Mouse (Mus musculus) heart, adult 2 months (tissue): Measurements from ENCODE around the gene Tcf7l1. TPM values are rescaled to one million over a fixed set of nuclear protein-coding genes. Genes with fewer than 3 reads are reported as not detected.

Experiments used
- DNase-seq, 2 experiments: peaks; one replicate each; pipeline ENCODE4 v3.0.0; 2021
- H3K27ac ChIP-seq: fragments of 200-600 bp; 2 replicates; pipeline ENCODE4 v1.8.1; 2022
- H3K27me3 ChIP-seq: fragments of 200-500 bp; 2 replicates; pipeline ENCODE4 v1.6.1; 2012; ENCODE audit warnings: mild to moderate bottlenecking, low read length, inconsistent platforms, mixed read lengths; ENCODE audit not compliant: control insufficient read depth, insufficient read depth
- H3K36me3 ChIP-seq: fragments of 200-500 bp; 2 replicates; pipeline ENCODE4 v1.6.1; 2012; ENCODE audit warnings: low read length, inconsistent platforms; ENCODE audit not compliant: control insufficient read depth, insufficient read depth
- H3K4me1 ChIP-seq: fragments of 200-500 bp; 2 replicates; pipeline ENCODE4 v1.6.1; 2011; ENCODE audit warnings: low read length; ENCODE audit not compliant: control insufficient read depth, insufficient read depth
- H3K4me3 ChIP-seq: fragments of 200-600 bp; 2 replicates; pipeline ENCODE4 v1.8.1; 2022
- H3K79me2 ChIP-seq: fragments of 200-500 bp; replicated peaks from 2 replicates; pipeline ENCODE4 v1.6.1; 2012; ENCODE audit warnings: mild to moderate bottlenecking, inconsistent platforms, low read length, moderate library complexity, mixed read lengths; ENCODE audit not compliant: control insufficient read depth, insufficient read depth
- H3K9ac ChIP-seq: fragments of 200-500 bp; 2 replicates; pipeline ENCODE4 v1.6.1; 2012; ENCODE audit warnings: low read depth, mild to moderate bottlenecking, control low read depth, inconsistent platforms, low read length, mixed read lengths
- CTCF ChIP-seq: fragments of 200-600 bp; IDR thresholded peaks from 2 replicates; pipeline ENCODE4 v1.8.1; 2022; ENCODE audit warnings: antibody characterized with exemption, mild to moderate bottlenecking, moderate library complexity
- EP300 ChIP-seq: fragments of 200-500 bp; IDR thresholded peaks from 2 replicates; pipeline ENCODE4 v1.6.1; 2011; ENCODE audit warnings: low read depth, low read length, control low read depth; ENCODE audit not compliant: insufficient read depth
- POLR2A ChIP-seq: fragments of 200-500 bp; IDR thresholded peaks from 2 replicates; pipeline ENCODE4 v1.6.1; 2011; ENCODE audit warnings: mild to moderate bottlenecking, low read depth, low read length, control low read depth; ENCODE audit not compliant: insufficient read depth
- WGBS: fragments of 180-500 bp; shearing (Covaris S2); methylation state at CpG from one replicate; pipeline ENCODE4 v1.1.7; 2018; 5-methylcytosine and 5-hydroxymethylcytosine counted together
- intact Hi-C: fragments of 180-260 bp; cut with DNase I; formaldehyde crosslinking; loops from one replicate; pipeline ENCODE4 v1.15.1; 2025
- polyA plus RNA-seq: library from polyadenylated mRNA; depleted of rRNA; stranded (reverse); fragments of >200 nt; gene quantifications from 2 replicates; pipeline ENCODE4 v1.2.3, GENCODE M21; 2012
- total RNA-seq, 2 experiments: library from RNA; stranded (reverse); gene quantifications; 2 replicates each; pipeline ENCODE4 v1.2.3; 2021

The Tcf7l1 gene
- total and polyA plus RNA-seq, 3 experiments, result 8.8 to 17.7 (median 10.0) TPM

DNA sequence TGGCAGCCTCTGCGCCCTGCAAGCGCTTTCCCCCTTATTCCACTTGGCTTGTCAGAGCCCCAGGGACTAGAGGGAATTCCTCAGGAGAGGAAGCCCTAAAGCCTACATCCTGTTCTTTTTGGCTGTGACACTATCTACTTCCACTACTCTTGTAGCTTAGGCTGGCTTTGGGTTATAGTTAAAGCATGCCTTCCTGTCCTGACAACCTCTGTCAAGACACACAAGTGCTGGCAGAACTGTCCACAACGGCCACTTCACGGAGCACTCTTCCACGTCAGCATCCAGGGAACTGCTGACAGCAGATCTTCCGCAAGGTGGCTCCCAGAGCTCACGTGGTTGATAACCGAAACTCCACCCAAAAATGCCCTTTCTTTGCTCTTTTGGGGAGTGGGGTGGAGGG is 117.9 kb downstream of the Tcf7l1 start:
- H3K4me3 ChIP-seq, result no peak overlapping the region

DNA sequence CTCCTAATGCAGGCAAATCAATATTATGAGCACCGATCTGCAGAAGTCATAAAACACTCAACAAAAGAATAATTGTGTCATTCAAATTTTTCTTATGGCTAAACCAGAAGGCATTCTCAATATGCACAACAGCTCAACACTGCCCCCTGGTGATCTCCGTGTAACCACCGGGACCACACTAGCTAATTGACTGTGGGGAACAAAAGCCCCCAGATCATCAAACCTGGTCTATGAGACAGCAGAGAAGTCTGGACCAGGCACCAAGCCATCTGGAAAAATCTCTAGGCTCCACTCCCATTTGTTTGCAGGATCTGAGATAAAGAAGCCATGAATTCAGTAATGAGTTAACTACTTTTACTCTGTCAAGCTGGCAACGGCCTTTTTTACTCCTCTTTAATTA is 122.0 kb downstream of the Tcf7l1 start:
- 44% methylated on average over 4 of the region's 4 CpGs for WGBS
- intact Hi-C loops, result loop anchor here (1.0 to 5.0 kb wide), 2 partner anchors 20 to 35 kb away; no protein-coding TSS in a partner anchor
- Histone ChIP-seq H3K27me3 (no peaks in the 10 kb centered on the region), H3K9ac (no peak overlapping the region), H3K27ac (no peak overlapping the region), H3K79me2 (no peaks in the 10 kb centered on the region), H3K36me3 (no peaks in the 10 kb centered on the region), H3K4me1 (peaks cover 26% of the 10 kb centered on the region), H3K4me3 (no peak overlapping the region)
- peak; percentile 94 for TF ChIP-seq CTCF
- 0 out of 2 replicates have a peak, but pooled peaks have one; percentile 47 for TF ChIP-seq EP300
- TF ChIP-seq POLR2A, result no peak
- peak; percentile 68 to 81 for DNase-seq

More for the DNA sequence above, 117.9 kb downstream of the Tcf7l1 start:
- intact Hi-C loops, result loop anchor here (2.0 to 5.0 kb wide), 2 partner anchors 76 to 118 kb away; partner anchors contain the start of gene Tcf7l1
- Histone ChIP-seq H3K9ac (no peak overlapping the region), H3K79me2 (no peaks in the 10 kb centered on the region), H3K4me1 (peaks cover 15% of the 10 kb centered on the region), H3K27me3 (no peaks in the 10 kb centered on the region), H3K27ac (peak overlapping the region; percentile 8), H3K36me3 (no peaks in the 10 kb centered on the region)
- WGBS, result 7% methylated on average over 8 of the region's 8 CpGs
- TF ChIP-seq EP300 (no peak), POLR2A (no peak; the same call in 1 of the 2 replicates), CTCF (peak; percentile 65)
- DNase-seq, result peak; percentile 48 to 52

DNA sequence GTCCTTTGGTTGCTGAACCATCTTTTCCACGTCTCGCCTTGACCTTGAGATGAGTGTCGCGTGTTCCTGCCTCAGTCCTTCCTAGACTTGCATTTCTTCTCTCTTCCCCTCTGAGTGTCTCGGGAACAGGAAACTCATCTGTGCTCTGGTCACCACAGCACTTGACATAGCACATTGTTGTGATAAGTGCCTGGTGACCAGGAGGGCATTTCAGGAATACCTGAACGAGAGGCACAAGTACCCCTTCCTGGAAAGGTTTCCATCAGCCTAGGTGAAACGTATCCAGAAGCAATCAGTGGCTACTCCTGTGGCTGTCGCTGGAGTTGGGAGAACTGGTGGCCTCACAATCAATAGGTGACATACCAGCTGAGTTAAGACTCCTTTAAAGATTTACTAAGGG is 124.8 kb downstream of the Tcf7l1 start:
- TF ChIP-seq POLR2A (no peak), EP300 (no peak), CTCF (no peak)
- Histone ChIP-seq H3K4me3 (no peak overlapping the region), H3K9ac (peak overlapping the region; percentile 10; the same call in 1 of the 2 replicates), H3K27ac (no peak overlapping the region), H3K36me3 (no peaks in the 10 kb centered on the region), H3K27me3 (no peaks in the 10 kb centered on the region), H3K79me2 (no peaks in the 10 kb centered on the region), H3K4me1 (peaks cover 24% of the 10 kb centered on the region)
- DNase-seq, result no peak
- 15% methylated on average over 8 of the region's 8 CpGs for WGBS
- intact Hi-C loops, result no loop called here

DNA sequence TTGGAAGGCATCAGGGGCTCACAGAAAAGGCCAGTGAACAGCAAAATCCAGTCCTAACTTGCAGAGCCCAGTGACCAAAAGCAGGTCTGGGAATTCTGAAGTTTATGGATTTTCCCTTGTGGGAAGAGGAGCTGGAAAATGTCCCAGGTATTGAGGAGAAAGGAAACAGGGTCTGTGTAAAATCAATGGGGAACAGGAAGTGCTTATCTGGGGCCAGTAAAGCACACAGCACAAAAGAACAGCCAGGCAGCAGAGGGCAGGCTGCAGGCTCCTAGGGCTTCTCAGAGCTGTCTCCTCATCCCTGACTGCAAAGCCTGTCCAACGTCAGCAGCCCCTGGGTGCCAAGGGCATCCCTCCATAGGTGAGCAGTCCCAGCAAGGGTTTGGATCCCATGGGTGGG is 126.1 kb downstream of the Tcf7l1 start:
- peak in 1 of 2 experiments; percentile 55 for DNase-seq
- Histone ChIP-seq H3K9ac (peak overlapping the region; percentile 37; the same call in 1 of the 2 replicates), H3K4me1 (peaks cover 24% of the 10 kb centered on the region), H3K27me3 (no peaks in the 10 kb centered on the region), H3K27ac (peak overlapping the region; percentile 65), H3K79me2 (no peaks in the 10 kb centered on the region), H3K4me3 (no peak overlapping the region), H3K36me3 (no peaks in the 10 kb centered on the region)
- intact Hi-C loops, result no loop called here
- 23% methylated on average over 1 of the region's 1 CpGs for WGBS
- no peak; the same call in 1 of the 2 replicates for TF ChIP-seq POLR2A
- peak; percentile 55; the same call in 1 of the 2 replicates for TF ChIP-seq EP300
- peak; percentile 58 for TF ChIP-seq CTCF

DNA sequence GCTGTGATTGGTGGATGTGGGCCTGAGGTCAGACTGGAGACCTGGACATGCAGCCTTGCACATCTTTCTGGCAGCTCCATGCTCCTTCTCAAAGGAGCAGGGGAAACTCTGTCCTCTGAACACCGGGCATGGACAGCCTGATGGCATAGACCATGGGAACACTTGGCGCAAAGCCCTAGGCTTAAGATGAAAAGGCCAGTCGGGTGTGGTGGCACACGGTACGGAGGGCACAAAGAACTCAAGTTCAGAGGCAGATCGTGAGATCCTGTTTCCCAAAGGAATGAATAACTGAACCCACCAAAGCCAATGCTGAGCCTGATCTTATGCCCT is 128.7 kb downstream of the Tcf7l1 start:
- peak overlapping the region; percentile 63; the same call in 1 of the 2 replicates for H3K27ac ChIP-seq
- 46% methylated on average over 6 of the region's 6 CpGs for WGBS
- H3K27me3 ChIP-seq, result no peaks in the 10 kb centered on the region
- H3K36me3 ChIP-seq, result no peaks in the 10 kb centered on the region
- no peak for DNase-seq
- H3K4me1 ChIP-seq, result peaks cover 27% of the 10 kb centered on the region
- intact Hi-C loops, result no loop called here
- no peaks in the 10 kb centered on the region for H3K79me2 ChIP-seq
- H3K4me3 ChIP-seq, result no peak overlapping the region
- no peak overlapping the region for H3K9ac ChIP-seq
- no peak for TF ChIP-seq POLR2A
- no peak for TF ChIP-seq EP300
- TF ChIP-seq CTCF, result no peak

DNA sequence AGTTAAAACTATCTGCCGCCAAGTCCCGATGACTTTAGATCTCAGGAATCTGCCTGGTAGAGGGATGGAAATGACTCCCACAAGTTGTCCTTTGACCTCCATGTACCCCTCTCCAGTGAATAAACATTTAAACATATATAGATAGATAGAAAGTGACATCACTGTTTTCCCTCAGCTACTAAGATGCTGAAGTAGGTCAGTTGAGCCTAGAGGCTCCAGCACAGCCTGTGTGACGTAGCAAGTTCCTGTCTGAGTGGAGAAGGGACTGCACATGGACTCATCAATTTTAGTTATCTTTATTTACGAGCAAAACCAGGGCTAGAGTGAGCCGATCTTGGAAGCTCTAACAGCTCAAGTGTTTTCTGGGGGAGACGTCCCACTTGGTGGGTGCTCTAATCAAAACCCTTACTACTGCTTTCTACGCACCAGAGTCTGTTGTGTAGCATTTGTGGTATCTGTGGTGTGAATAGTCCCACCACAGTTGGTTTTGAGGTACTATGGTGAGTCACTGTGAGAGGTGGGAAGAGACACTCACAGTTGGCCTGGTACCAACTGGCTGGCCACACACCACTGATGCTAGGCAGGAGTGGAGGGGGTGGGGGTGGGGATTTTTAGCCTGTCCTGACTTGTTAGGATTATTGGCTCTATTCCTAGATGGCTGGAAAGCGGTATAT is 129.2 kb downstream of the Tcf7l1 start:
- Histone ChIP-seq H3K9ac (no peak overlapping the region), H3K27me3 (no peaks in the 10 kb centered on the region), H3K36me3 (no peaks in the 10 kb centered on the region), H3K79me2 (no peaks in the 10 kb centered on the region), H3K27ac (peak overlapping the region; percentile 63), H3K4me1 (peaks cover 27% of the 10 kb centered on the region), H3K4me3 (no peak overlapping the region)
- intact Hi-C loops, result no loop called here
- DNase-seq, result no peak
- no peak for TF ChIP-seq EP300
- TF ChIP-seq CTCF, result no peak
- 32% methylated on average over 8 of the region's 8 CpGs for WGBS
